Mouse (Mus musculus) Muller cell, postnatal 12 days (primary cell): ENCODE measurements around the gene Gng8.

Experiments
- DNase-seq: peaks from one replicate; pipeline ENCODE4 v3.0.0-alpha.2; 2015; ENCODE audit errors: inconsistent ontology term

The Gng8 gene

DNA sequence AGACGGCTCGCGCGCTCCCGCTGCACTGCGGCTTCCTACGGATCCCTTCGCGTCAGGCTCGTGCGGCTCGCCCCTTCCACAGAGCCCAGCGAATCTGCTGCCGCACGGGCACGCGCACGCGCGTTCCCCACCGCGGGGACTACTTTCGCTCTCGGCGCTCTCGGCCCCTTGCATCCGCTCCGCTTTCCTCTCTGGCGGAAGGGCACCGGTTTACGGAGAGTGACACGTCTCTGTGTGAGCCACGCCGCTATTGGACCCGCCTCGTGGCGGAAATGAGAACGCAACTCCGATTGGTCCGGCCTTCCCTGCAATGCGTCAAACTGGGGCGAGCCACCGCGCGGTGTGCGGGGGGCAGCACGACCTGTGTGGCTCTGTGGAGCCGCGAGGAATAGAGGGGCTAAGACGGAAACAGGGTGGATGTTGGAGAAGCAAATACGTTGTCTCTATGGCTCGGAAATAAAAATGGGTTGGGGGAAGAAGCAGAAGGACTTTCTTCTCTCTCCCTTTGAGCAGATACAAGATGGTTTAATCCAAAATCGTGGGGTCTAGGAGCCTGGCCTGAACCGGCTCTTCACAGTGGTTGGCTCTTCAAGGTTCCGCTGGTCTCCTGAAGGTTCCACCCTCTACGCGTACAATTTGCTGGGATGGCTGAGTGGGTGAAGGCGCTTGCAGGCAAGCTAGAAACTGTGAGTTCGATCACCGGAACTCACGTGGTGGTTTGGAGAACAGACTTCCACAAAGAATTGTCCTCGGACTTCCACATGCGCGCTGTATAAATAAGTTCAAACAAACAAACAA is 32.6 kb downstream of the Gng8 start, which contains the start of gene Calm3:
TSS of gene Calm3 (minus strand) at position 78 of the 798 bp plus-strand sequence.
- peak; percentile 100 for DNase-seq

- DNase-seq, result no peak
Observed at GRCm38 (mm10) chr7:16928341-16928740, 36.8 kb downstream of the Gng8 start.

GRCm38 (mm10) chr7:16930850-16931249 is 39.3 kb downstream of the Gng8 start:
- no peak for DNase-seq

DNA sequence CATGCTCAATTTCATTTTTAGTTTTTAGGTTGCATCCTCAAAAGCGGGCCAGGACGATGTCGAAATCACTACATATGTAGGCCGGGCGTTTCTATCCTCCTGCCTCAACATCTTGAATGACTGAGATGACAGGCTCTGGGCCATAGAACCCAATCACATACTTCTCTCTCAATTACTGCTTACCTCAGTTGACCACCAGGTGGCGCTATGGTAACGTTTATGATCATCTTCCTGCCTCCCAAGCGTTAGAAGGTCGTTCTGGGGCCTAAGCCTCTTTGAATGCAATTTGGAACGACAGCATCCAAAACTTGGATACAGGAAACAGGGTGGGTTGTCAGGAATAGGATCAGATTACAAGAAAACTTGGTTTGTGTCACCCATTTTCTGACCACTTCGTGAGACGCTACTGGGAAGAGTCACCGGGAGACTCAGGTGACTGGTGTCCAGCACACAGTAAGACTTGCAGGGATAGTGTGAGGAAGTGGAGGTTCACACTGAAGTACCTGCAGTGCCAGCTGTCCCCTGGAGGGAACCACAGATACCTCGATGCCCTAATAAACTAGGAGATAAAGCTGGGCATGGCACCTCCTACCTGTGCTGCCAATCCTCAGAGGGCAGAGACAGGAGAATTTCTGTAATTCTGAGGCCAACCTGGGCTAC is 40.5 kb downstream of the Gng8 start:
- DNase-seq, result peak; percentile 68

- DNase-seq, result no peak
Observed at GRCm38 (mm10) chr7:16932704-16933577, 41.4 kb downstream of the Gng8 start.

- no peak for DNase-seq
Observed at GRCm38 (mm10) chr7:16937312-16937711, 45.7 kb downstream of the Gng8 start.

DNA sequence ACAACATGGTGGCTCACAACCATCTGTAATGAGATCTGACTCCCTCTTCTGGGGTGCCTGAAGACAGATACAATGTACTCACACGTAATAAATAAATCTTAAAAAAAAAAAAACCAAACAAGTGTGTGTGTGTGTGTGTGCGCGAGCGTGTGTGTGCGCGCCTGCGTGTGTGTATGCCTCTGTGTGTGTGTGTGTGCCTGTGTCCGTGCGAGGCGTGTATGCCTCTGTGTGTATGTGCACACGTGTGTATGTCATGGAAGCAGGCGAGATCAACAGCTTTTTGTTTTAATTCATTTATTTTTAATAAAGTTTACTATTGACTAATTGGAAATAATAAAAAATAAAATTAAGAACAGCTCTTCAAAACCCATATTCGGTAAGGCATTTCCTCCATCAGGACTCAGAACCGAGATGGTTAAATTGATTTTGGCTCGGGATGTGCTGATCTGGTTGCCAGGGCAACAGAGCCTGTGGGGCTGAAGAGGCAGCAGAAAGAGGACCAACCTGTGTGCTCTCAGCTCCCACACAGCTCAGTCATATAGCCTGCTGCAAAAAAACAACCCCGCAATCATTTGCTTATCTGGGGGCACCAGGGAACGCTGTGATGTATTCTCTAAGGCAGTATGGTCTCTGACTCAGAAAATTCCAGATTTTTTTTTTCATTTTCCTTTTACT is 46.7 kb downstream of the Gng8 start:
- no peak for DNase-seq

DNA sequence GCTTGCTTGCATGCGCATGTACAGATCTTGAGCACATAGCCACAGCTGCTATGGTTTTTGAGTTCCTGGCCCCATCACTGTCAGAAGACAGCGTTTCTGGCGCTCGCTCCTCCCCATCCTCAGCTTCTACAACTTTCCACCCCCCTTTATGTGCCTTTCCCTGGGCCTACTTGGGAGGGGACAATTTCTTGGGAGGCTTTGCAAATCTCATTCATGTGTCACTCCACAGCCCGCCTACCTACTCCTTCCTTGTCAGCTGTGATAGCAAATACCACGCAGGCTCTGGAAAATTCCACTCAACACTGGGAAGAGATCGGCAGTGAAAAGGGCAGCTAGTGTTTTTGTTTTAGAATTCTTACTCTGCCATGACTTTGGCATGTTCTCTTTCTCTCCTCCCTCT is 48.7 kb downstream of the Gng8 start:
- DNase-seq, result no peak

DNA sequence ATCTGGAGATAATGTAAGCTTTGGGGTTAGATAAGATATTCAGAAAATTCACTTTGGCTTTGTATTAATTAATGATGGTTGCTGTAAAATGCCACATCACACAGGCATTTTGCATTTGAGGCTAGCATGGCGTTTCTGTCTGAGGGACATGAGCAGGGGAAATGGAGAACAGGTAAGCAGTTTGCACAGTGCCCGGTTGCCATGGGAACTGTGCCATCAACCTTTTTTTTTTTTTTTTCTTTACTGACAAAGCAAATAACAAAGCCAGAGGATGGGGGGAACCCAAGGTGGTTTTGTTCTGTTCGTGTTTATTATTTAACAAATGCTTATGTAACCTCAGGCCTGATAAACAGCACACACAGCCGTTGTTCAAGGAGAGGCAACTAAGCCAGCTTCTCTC is 51.3 kb downstream of the Gng8 start:
- DNase-seq, result no peak

- peak; percentile 87 for DNase-seq
Observed at GRCm38 (mm10) chr7:16944061-16944807, 52.6 kb downstream of the Gng8 start, which contains the start of gene Pnmal2. Gene Pnmal2 (plus strand): TSS chr7:16944682.

- DNase-seq, result no peak
Observed at GRCm38 (mm10) chr7:16944808-16945315, 53.3 kb downstream of the Gng8 start.
